Mouse (Mus musculus) CH12.LX (cell line): ENCODE measurements around the gene Txnrd1.

Experiments used
- CHD2 ChIP-seq: IDR thresholded peaks from 2 replicates; pipeline ENCODE4 v1.6.1; 2011; ENCODE audit warnings: low read length, improper control_type of control experiment
- CTCF ChIP-seq, 2 experiments: IDR thresholded peaks in 1 of 2; conservative IDR thresholded peaks in 1 of 2; 2 replicates each; pipeline ENCODE4 v1.5.1; 2011 to 2012; ENCODE audit warnings: low read depth in 2 of 2, low read length in 2 of 2, improper control_type of control experiment in 1 of 2, inconsistent platforms in 1 of 2, mild to moderate bottlenecking in 1 of 2, moderate library complexity in 1 of 2
- HCFC1 ChIP-seq: IDR thresholded peaks from 2 replicates; pipeline ENCODE4 v1.6.1; 2012; ENCODE audit warnings: low read depth, mild to moderate bottlenecking, inconsistent platforms, low read length, improper control_type of control experiment
- MAX ChIP-seq: IDR thresholded peaks from 2 replicates; pipeline ENCODE4 v1.6.1; 2011; ENCODE audit warnings: low read length, improper control_type of control experiment
- MEF2A ChIP-seq: IDR thresholded peaks from 2 replicates; pipeline ENCODE4 v1.6.1; 2014; ENCODE audit warnings: low read depth, mild to moderate bottlenecking, inconsistent platforms, low read length, improper control_type of control experiment, borderline replicate concordance
- NELFE ChIP-seq: IDR thresholded peaks from 2 replicates; pipeline ENCODE4 v1.6.1; 2011; ENCODE audit warnings: low read depth, low read length, improper control_type of control experiment
- POLR2A ChIP-seq: IDR thresholded peaks from 2 replicates; pipeline ENCODE4 v1.6.1; 2011; ENCODE audit warnings: low read depth, mild to moderate bottlenecking, improper control_type of control experiment, low read length
- POLR2AphosphoS2 ChIP-seq: IDR thresholded peaks from 2 replicates; pipeline ENCODE4 v1.6.1; 2011; ENCODE audit warnings: low read depth, low read length, improper control_type of control experiment
- RCOR1 ChIP-seq: conservative IDR thresholded peaks from 2 replicates; pipeline ENCODE4 v1.6.1; 2012; ENCODE audit warnings: low read depth, mild to moderate bottlenecking, inconsistent platforms, low read length, improper control_type of control experiment

DNA sequence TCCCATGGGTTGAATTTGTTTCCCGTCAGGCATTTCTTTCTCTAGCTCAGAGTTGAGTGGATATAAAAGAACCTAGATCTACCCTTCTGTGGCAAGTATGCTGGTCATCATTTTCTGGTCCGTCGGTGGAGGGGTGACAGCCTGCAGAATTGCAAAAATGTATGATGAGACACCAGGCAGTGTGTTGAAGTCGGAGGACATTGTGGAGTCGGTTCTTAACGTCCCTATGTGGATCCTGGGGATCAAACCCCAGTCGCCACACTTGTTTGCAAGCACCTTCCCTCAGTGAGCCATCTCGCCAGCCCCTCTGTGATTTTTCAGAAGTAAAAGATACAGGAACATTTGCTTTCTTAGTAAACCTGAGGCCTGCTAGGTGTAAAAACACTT lies 27.2 kb downstream of the Txnrd1 start:
- TF ChIP-seq POLR2A (no peak), CTCF (conservative IDR thresholded peaks at IDR 0.05 in 1 of 2, IDR thresholded peaks at IDR 0.05 in 1 of 2; ENCODE audit: low read depth in 2 of 2, low read length in 2 of 2) (no peak), MEF2A (no peak), MAX (no peak), CHD2 (no peak), POLR2AphosphoS2 (no peak), NELFE (no peak), HCFC1 (no peak), RCOR1 (no peak)
